Mouse (Mus musculus): Measurements from ENCODE around the gene Thsd7b. TPM values are rescaled to one million over a fixed set of nuclear protein-coding genes. Genes with fewer than 3 reads are reported as not detected.

Gene Thsd7b
- polyA plus RNA-seq, 1 experiment = 0.11 TPM

- H3K27me3 ChIP-seq (replicated peaks; ENCODE audit: control insufficient read depth, insufficient read depth, low read length) = no peaks in the 10 kb centered on the region
- TF ChIP-seq CTCF (conservative IDR thresholded peaks at IDR 0.05; ENCODE audit: insufficient read depth, insufficient read length, low read depth, low read length) (no peak), POLR2A (IDR thresholded peaks at IDR 0.05; ENCODE audit: low read depth, low read length) (no peak)
- 89% methylated on average over 2 of the region's 2 CpGs for WGBS
- no peaks in the 10 kb centered on the region for H3K36me3 ChIP-seq (ENCODE audit: control insufficient read depth, insufficient read depth, low read length)
- no peak for DNase-seq
- no peak overlapping the region for H3K27ac ChIP-seq (ENCODE audit: insufficient read depth, low read depth, low read length)
- H3K4me3 ChIP-seq (ENCODE audit: insufficient read depth, low read depth, low read length) = no peak overlapping the region
- no peaks in the 10 kb centered on the region for H3K4me1 ChIP-seq (ENCODE audit: control insufficient read depth, insufficient read depth, low read length)
These were observed 191.3 kb downstream of the Thsd7b start for GRCm38 (mm10) chr1:129464414-129464813.

- TF ChIP-seq CTCF (conservative IDR thresholded peaks at IDR 0.05; ENCODE audit: insufficient read depth, insufficient read length, low read depth, low read length) (no peak), POLR2A (IDR thresholded peaks at IDR 0.05; ENCODE audit: low read depth, low read length) (no peak)
- Histone ChIP-seq H3K4me3 (ENCODE audit: insufficient read depth, low read depth, low read length) (no peak overlapping the region), H3K4me1 (ENCODE audit: control insufficient read depth, insufficient read depth, low read length) (no peaks in the 10 kb centered on the region), H3K27me3 (replicated peaks; ENCODE audit: control insufficient read depth, insufficient read depth, low read length) (no peaks in the 10 kb centered on the region), H3K36me3 (ENCODE audit: control insufficient read depth, insufficient read depth, low read length) (no peaks in the 10 kb centered on the region), H3K27ac (ENCODE audit: insufficient read depth, low read depth, low read length) (no peak overlapping the region)
- WGBS = 59% methylated on average over 7 of the region's 7 CpGs
- DNase-seq = no peak
These were observed 200.4 kb downstream of the Thsd7b start for GRCm38 (mm10) chr1:129473504-129473903.

DNA sequence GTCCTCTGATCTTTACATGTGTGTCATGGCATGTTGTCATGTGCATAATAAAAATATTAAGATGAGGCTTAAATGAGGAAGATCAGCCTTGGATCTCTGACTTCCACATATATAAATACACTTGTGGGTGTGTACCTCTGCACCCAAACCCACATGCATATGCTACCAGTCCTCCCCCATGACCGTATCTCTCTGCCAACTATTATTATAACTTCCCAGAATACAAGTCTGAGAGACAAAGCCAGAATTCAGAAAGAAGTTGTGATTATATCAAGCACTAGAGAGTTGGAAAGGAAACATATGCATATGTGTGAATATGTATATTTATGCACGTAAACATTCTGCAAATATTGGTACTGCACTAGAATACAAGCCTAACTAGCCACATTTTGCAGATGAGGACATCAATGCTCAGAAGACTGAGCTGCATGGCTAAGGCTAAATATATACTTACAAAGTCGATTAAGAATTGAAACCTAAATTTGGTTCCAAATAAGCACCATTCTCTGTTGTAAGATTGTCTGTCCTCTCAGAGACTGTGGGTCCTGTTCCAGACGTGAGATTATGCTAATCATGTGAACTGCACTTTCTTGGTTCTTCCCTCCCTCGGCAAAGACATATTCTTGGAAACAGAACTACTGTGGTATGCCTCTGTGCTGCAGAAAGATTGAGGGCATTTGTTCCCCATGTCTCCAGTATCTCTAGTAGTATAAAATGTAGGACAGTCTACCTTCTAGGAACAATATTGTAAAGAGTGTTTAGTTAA lies 211.3 kb downstream of the Thsd7b start:
- no peaks in the 10 kb centered on the region for H3K27me3 ChIP-seq (replicated peaks; ENCODE audit: control insufficient read depth, insufficient read depth, low read length)
- no peak overlapping the region for H3K27ac ChIP-seq (ENCODE audit: insufficient read depth, low read depth, low read length)
- 79% methylated on average over 5 of the region's 5 CpGs for WGBS
- no peak overlapping the region for H3K4me3 ChIP-seq (ENCODE audit: insufficient read depth, low read depth, low read length)
- DNase-seq = no peak
- H3K4me1 ChIP-seq (ENCODE audit: control insufficient read depth, insufficient read depth, low read length) = no peaks in the 10 kb centered on the region
- no peaks in the 10 kb centered on the region for H3K36me3 ChIP-seq (ENCODE audit: control insufficient read depth, insufficient read depth, low read length)
- TF ChIP-seq CTCF (conservative IDR thresholded peaks at IDR 0.05; ENCODE audit: insufficient read depth, insufficient read length, low read depth, low read length) (no peak), POLR2A (IDR thresholded peaks at IDR 0.05; ENCODE audit: low read depth, low read length) (no peak)

DNA sequence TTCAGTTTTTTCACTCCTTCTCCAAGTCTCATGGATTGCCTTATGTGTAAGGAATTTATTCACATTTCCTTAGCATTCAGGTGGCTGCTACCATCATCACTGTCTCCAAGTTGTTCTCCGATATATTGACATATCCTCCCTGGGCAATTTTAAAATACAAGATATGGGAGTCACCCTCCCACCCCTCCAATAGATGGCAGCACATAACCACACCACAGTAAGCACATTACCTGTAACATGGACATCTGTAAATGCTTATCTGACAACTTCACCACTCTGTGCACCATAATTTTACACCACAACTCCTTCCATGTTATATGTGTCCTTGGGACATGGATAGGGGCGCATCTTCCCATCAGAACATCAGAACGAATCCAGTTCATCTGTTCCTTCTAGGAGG lies 218.0 kb downstream of the Thsd7b start:
- DNase-seq = peak; percentile 8
- no peaks in the 10 kb centered on the region for H3K27me3 ChIP-seq (replicated peaks; ENCODE audit: control insufficient read depth, insufficient read depth, low read length)
- no peak overlapping the region for H3K4me3 ChIP-seq (ENCODE audit: insufficient read depth, low read depth, low read length)
- no peaks in the 10 kb centered on the region for H3K36me3 ChIP-seq (ENCODE audit: control insufficient read depth, insufficient read depth, low read length)
- TF ChIP-seq CTCF (conservative IDR thresholded peaks at IDR 0.05; ENCODE audit: insufficient read depth, insufficient read length, low read depth, low read length) (no peak), POLR2A (IDR thresholded peaks at IDR 0.05; ENCODE audit: low read depth, low read length) (no peak)
- WGBS = 86% methylated on average over 3 of the region's 3 CpGs
- no peak overlapping the region for H3K27ac ChIP-seq (ENCODE audit: insufficient read depth, low read depth, low read length)
- no peaks in the 10 kb centered on the region for H3K4me1 ChIP-seq (ENCODE audit: control insufficient read depth, insufficient read depth, low read length)

DNA sequence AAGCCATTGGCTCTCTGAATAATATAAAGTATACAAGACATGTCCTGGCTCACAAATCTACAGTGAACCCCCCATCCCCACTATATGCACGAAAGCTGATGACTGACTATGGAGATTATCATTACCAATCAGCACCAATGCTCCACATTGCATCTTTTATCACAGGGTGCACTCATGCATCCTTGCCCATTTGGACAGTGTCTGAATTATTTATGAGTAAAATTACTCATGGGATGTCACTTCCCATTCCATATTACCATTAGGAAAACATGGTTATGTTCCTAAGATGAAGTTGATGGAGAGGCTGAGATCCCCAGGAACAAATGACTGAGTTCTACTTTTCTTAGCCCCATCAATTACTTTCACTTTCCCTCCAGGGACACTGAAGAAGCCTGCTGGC lies 220.8 kb downstream of the Thsd7b start:
- no peaks in the 10 kb centered on the region for H3K27me3 ChIP-seq (replicated peaks; ENCODE audit: control insufficient read depth, insufficient read depth, low read length)
- H3K4me1 ChIP-seq (ENCODE audit: control insufficient read depth, insufficient read depth, low read length) = no peaks in the 10 kb centered on the region
- H3K27ac ChIP-seq (ENCODE audit: insufficient read depth, low read depth, low read length) = no peak overlapping the region
- no peaks in the 10 kb centered on the region for H3K36me3 ChIP-seq (ENCODE audit: control insufficient read depth, insufficient read depth, low read length)
- TF ChIP-seq CTCF (conservative IDR thresholded peaks at IDR 0.05; ENCODE audit: insufficient read depth, insufficient read length, low read depth, low read length) (no peak), POLR2A (IDR thresholded peaks at IDR 0.05; ENCODE audit: low read depth, low read length) (no peak)
- DNase-seq = no peak
- 85% methylated on average over 1 of the region's 1 CpGs for whole genome bisulfite sequencing
- H3K4me3 ChIP-seq (ENCODE audit: insufficient read depth, low read depth, low read length) = no peak overlapping the region

DNA sequence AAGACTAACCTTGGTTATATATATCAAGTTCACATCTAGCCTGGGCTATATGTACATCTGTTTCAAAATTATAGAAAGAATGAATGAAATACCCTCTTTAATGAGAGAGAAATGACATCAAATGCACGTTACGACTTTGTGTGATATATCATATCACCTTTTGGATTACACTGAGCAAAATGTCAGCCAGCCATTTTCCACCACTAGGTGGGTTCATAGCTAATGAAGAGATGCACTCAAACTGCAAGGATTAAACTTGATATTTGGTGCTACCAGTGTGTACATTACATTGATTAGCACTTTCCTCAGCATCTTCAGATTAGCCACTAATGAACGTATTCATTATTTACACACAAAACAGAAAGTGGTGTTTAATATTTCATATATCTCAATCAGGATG lies 228.6 kb downstream of the Thsd7b start:
- no peak for TF ChIP-seq CTCF (conservative IDR thresholded peaks at IDR 0.05; ENCODE audit: insufficient read depth, insufficient read length, low read depth, low read length)
- TF ChIP-seq POLR2A (IDR thresholded peaks at IDR 0.05; ENCODE audit: low read depth, low read length) = no peak
- WGBS = 62% methylated on average over 3 of the region's 3 CpGs

GRCm38 (mm10) chr1:129516379-129516778 lies 243.3 kb downstream of the Thsd7b start:
- no peaks in the 10 kb centered on the region for H3K36me3 ChIP-seq (ENCODE audit: control insufficient read depth, insufficient read depth, low read length)
- TF ChIP-seq POLR2A (IDR thresholded peaks at IDR 0.05; ENCODE audit: low read depth, low read length) (no peak), CTCF (conservative IDR thresholded peaks at IDR 0.05; ENCODE audit: insufficient read depth, insufficient read length, low read depth, low read length) (no peak)
- no peak overlapping the region for H3K27ac ChIP-seq (ENCODE audit: insufficient read depth, low read depth, low read length)
- no peaks in the 10 kb centered on the region for H3K27me3 ChIP-seq (replicated peaks; ENCODE audit: control insufficient read depth, insufficient read depth, low read length)
- H3K4me3 ChIP-seq (ENCODE audit: insufficient read depth, low read depth, low read length) = no peak overlapping the region
- no peak for DNase-seq
- H3K4me1 ChIP-seq (ENCODE audit: control insufficient read depth, insufficient read depth, low read length) = no peaks in the 10 kb centered on the region
- 83% methylated on average over 1 of the region's 1 CpGs for WGBS

More for the DNA sequence above, 228.6 kb downstream of the Thsd7b start:
- no peak overlapping the region for H3K27ac ChIP-seq (ENCODE audit: insufficient read depth, low read depth, low read length)
- no peaks in the 10 kb centered on the region for H3K36me3 ChIP-seq (ENCODE audit: control insufficient read depth, insufficient read depth, low read length)
- H3K4me1 ChIP-seq (ENCODE audit: control insufficient read depth, insufficient read depth, low read length) = no peaks in the 10 kb centered on the region
- H3K4me3 ChIP-seq (ENCODE audit: insufficient read depth, low read depth, low read length) = no peak overlapping the region
- H3K27me3 ChIP-seq (replicated peaks; ENCODE audit: control insufficient read depth, insufficient read depth, low read length) = no peaks in the 10 kb centered on the region
- no peak for DNase-seq
